Mouse (Mus musculus) heart, postnatal 14 days (tissue): Measurements from ENCODE around the gene Mgat4d. TPM values are rescaled to one million over a fixed set of nuclear protein-coding genes. Genes with fewer than 3 reads are reported as not detected.
"Not testable (repeated sequence)": the region's sequence is repeated elsewhere in the genome, so short reads cannot be mapped to it uniquely, and the experiment has no call there.

Source experiments
- DNase-seq, 2 experiments: peaks; one replicate each; pipeline ENCODE4 v3.0.0; 2021 to 2022
- intact Hi-C: fragments of 180-260 bp; cut with DNase I; formaldehyde crosslinking; loops from one replicate; pipeline ENCODE4 v1.15.1; 2025
- total RNA-seq, 2 experiments: library from RNA; stranded (reverse); gene quantifications; 2 replicates each; pipeline ENCODE4 v1.2.3; 2021

Mgat4d gene
- total RNA-seq, 2 experiments from 2014 or later, result not detected

- intact Hi-C loops, result no loop called here
- peak; percentile 60 to 61 for DNase-seq
Observed at GRCm38 (mm10) chr8:83389316-83390005, 41.2 kb downstream of the Mgat4d start, which contains the start of gene Clgn. Clgn (plus strand) TSS chr8:83389867.

GRCm38 (mm10) chr8:83390006-83390701 lies 41.9 kb downstream of the Mgat4d start:
- intact Hi-C loops, result no loop called here

GRCm38 (mm10) chr8:83392521-83392920 lies 44.2 kb downstream of the Mgat4d start:
- DNase-seq, result no peak

More at GRCm38 (mm10) chr8:83390006-83390701, 41.9 kb downstream of the Mgat4d start:
- DNase-seq, result no peak

GRCm38 (mm10) chr8:83394325-83394724 lies 46.1 kb downstream of the Mgat4d start:
- intact Hi-C loops, result no loop called here

More at GRCm38 (mm10) chr8:83392521-83392920, 44.2 kb downstream of the Mgat4d start:
- intact Hi-C loops, result no loop called here

GRCm38 (mm10) chr8:83396680-83397079 lies 48.4 kb downstream of the Mgat4d start:
- intact Hi-C loops, result no loop called here
- no peak for DNase-seq

More at GRCm38 (mm10) chr8:83394325-83394724, 46.1 kb downstream of the Mgat4d start:
- DNase-seq, result no peak

GRCm38 (mm10) chr8:83397726-83398125 lies 49.5 kb downstream of the Mgat4d start:
- intact Hi-C loops, result no loop called here
- DNase-seq, result no peak

- no peak for DNase-seq
- intact Hi-C loops, result loop anchor here (10.0 kb wide), 1 partner anchor 301 kb away; no protein-coding TSS in a partner anchor
Observed at GRCm38 (mm10) chr8:83405548-83405947, 57.3 kb downstream of the Mgat4d start.

- DNase-seq, result no peak
- intact Hi-C loops, result loop anchor here (10.0 kb wide), 1 partner anchor 302 kb away; no protein-coding TSS in a partner anchor
Observed at GRCm38 (mm10) chr8:83406836-83407235, 58.6 kb downstream of the Mgat4d start.

GRCm38 (mm10) chr8:83408496-83408895 lies 60.2 kb downstream of the Mgat4d start:
- intact Hi-C loops, result loop anchor here (10.0 kb wide), 1 partner anchor 304 kb away; no protein-coding TSS in a partner anchor
- DNase-seq, result no peak

GRCm38 (mm10) chr8:83416878-83417277 lies 68.6 kb downstream of the Mgat4d start:
- DNase-seq, result no peak
- intact Hi-C loops, result no loop called here

GRCm38 (mm10) chr8:83417970-83418369 lies 69.7 kb downstream of the Mgat4d start:
- intact Hi-C loops, result no loop called here
- no peak for DNase-seq

- intact Hi-C loops, result no loop called here
- DNase-seq, result no peak
Observed at GRCm38 (mm10) chr8:83418805-83419516, 70.7 kb downstream of the Mgat4d start.

- DNase-seq, result no peak
Observed at GRCm38 (mm10) chr8:83421354-83421753, 73.1 kb downstream of the Mgat4d start.

GRCm38 (mm10) chr8:83423032-83423825 lies 75.0 kb downstream of the Mgat4d start:
- intact Hi-C loops, result no loop called here
- DNase-seq, result no peak

More at GRCm38 (mm10) chr8:83421354-83421753, 73.1 kb downstream of the Mgat4d start:
- intact Hi-C loops, result no loop called here

GRCm38 (mm10) chr8:83425202-83425601 lies 76.9 kb downstream of the Mgat4d start:
- DNase-seq, result no peak
- intact Hi-C loops, result no loop called here

GRCm38 (mm10) chr8:83426104-83426759 lies 78.0 kb downstream of the Mgat4d start:
- intact Hi-C loops, result no loop called here
- DNase-seq, result no peak

- DNase-seq, result no peak
- intact Hi-C loops, result no loop called here
Observed at GRCm38 (mm10) chr8:83426949-83427348, 78.7 kb downstream of the Mgat4d start.

- not testable (repeated sequence) for DNase-seq
Observed at GRCm38 (mm10) chr8:83428621-83429020, 80.3 kb downstream of the Mgat4d start.

GRCm38 (mm10) chr8:83429071-83429524 lies 80.8 kb downstream of the Mgat4d start:
- DNase-seq, result no peak
- intact Hi-C loops, result no loop called here

More at GRCm38 (mm10) chr8:83428621-83429020, 80.3 kb downstream of the Mgat4d start:
- intact Hi-C loops, result not testable (repeated sequence)
